ENCODE assay signal across 8 mouse cellular contexts in the genomic region with DNA sequence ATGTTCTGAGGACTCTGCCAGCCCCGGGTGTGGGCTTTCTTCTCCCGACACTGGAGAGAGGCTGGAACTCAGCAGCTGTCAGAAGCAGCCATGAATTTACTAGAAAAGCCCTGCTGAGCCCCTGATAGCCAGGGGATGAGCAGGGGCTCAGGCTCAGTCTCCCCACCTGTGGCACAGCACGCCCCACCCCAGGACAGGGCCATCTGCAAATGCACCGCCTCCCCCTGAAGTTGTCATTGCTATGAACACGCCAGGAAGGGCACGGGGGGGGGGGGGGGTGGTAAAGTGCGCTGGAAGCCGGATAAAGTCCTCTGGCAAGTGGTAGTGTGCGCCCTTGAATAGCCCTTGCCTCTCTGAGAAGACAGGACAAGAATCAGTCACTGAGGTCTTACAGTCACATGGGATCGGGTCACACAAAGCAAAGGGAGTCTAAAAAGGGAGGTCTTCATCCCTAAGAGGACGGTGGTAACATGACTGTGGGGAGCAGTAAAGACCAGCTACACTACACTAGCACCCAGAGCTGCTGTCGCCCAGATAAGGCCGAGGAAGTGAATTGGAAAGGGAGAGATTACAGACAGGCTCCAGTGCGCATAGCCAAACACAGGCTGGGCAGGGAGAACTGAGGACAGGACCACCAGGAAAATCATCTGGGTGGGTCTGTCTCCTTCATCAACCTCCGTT.
A peak's percentile ranks its signal among the peaks of the same experiment; 100 is the strongest.
DNase-seq lines count a peak whose midpoint lies in the region; ATAC-seq and TF ChIP-seq lines count a peak whose summit lies in the region.

No protein-coding gene starts in this region.

- TF ChIP-seq CTCF in layer of hippocampus, adult 2 months (conservative IDR thresholded peaks at IDR 0.05) = no peak
- TF ChIP-seq CTCF in cerebellum, adult 2 months (IDR thresholded peaks at IDR 0.05; ENCODE audit: borderline replicate concordance, insufficient read depth, low read depth, low read length) = no peak

- no peak for DNase-seq in layer of hippocampus, adult 2 months (ENCODE audit: low spot score in 2 of 2)
- no peak for DNase-seq in layer of hippocampus, postnatal 36 days
- DNase-seq in left cerebral cortex, postnatal 14 days (ENCODE audit: low spot score in 2 of 2) = no peak
- no peak for DNase-seq in frontal cortex, adult 2 months (ENCODE audit: extremely low spot score in 1 of 2, low spot score in 1 of 2)
- DNase-seq in cerebellum, adult 2 months = no peak

- 26% methylated on average over 15 of the region's 15 CpGs for WGBS in hindbrain, embryonic 16.5 days
- WGBS in neural tube, embryonic 13.5 days = 29% methylated on average over 15 of the region's 15 CpGs
- 7% methylated on average over 15 of the region's 15 CpGs for WGBS in cerebellum, adult 2 months

- H3K27ac ChIP-seq in layer of hippocampus, adult 2 months = peak overlapping the region; percentile 36; the same call in 1 of the 2 replicates
- no peak overlapping the region for H3K27ac ChIP-seq in hindbrain, embryonic 16.5 days (ENCODE audit: low read depth, low read length)
- peak overlapping the region; percentile 56 for H3K27ac ChIP-seq in neural tube, embryonic 13.5 days (replicated peaks)
- no peak overlapping the region for H3K27ac ChIP-seq in cerebellum, adult 2 months (ENCODE audit: insufficient read depth, low read length)

- H3K27me3 ChIP-seq in hindbrain, embryonic 16.5 days (replicated peaks; ENCODE audit: control insufficient read depth, insufficient read depth, low read length) = no peaks in the 10 kb centered on the region
- H3K27me3 ChIP-seq in neural tube, embryonic 13.5 days = no peaks in the 10 kb centered on the region
- H3K27me3 ChIP-seq in cerebellum, adult 2 months (ENCODE audit: control insufficient read depth, insufficient read depth, low read length) = no peaks in the 10 kb centered on the region

- H3K9me3 ChIP-seq in hindbrain, embryonic 16.5 days (ENCODE audit: control insufficient read depth, low read length) = no peaks in the 10 kb centered on the region
- H3K9me3 ChIP-seq in neural tube, embryonic 13.5 days = no peaks in the 10 kb centered on the region

- no peaks in the 10 kb centered on the region for H3K36me3 ChIP-seq in hindbrain, embryonic 16.5 days (ENCODE audit: control insufficient read depth, insufficient read depth, low read length)
- H3K36me3 ChIP-seq in neural tube, embryonic 13.5 days = no peaks in the 10 kb centered on the region

- ATAC-seq in common myeloid progenitor, adult 5-6 weeks (replicated peaks; ENCODE audit: low read depth, poor library complexity, severe bottlenecking) = peak; percentile 36; the same call in 1 of the 2 replicates
- ATAC-seq in hindbrain, embryonic 16.5 days = peak; percentile 48
- peak; percentile 28 for ATAC-seq in neural tube, embryonic 13.5 days (ENCODE audit: low read depth)

- peak overlapping the region; percentile 20; the same call in 1 of the 2 replicates for H3K4me3 ChIP-seq in layer of hippocampus, adult 2 months
- H3K4me3 ChIP-seq in hindbrain, embryonic 16.5 days (ENCODE audit: low read length) = peak overlapping the region; percentile 10
- no peak overlapping the region for H3K4me3 ChIP-seq in neural tube, embryonic 13.5 days
- no peak overlapping the region for H3K4me3 ChIP-seq in cerebellum, adult 2 months (replicated peaks; ENCODE audit: insufficient read depth, low read depth, low read length)

- peak overlapping the region; percentile 50 for H3K4me2 ChIP-seq in hindbrain, embryonic 16.5 days (ENCODE audit: low read length)
- peak overlapping the region; percentile 44 for H3K4me2 ChIP-seq in neural tube, embryonic 13.5 days

- intact Hi-C loops in left cerebral cortex, postnatal 14 days (cut with DNase I) = loop anchor here (1.0 kb wide), 1 partner anchor 76 kb away; no protein-coding TSS in a partner anchor

- TF ChIP-seq POLR2A in cerebellum, adult 2 months (IDR thresholded peaks at IDR 0.05; ENCODE audit: borderline replicate concordance, insufficient read depth, low read length) = no peak

- H3K4me1 ChIP-seq in hindbrain, embryonic 16.5 days (ENCODE audit: control insufficient read depth, insufficient read depth, low read depth, low read length) = peaks cover 13% of the 10 kb centered on the region
- peaks cover 26% of the 10 kb centered on the region for H3K4me1 ChIP-seq in neural tube, embryonic 13.5 days (replicated peaks)
- H3K4me1 ChIP-seq in cerebellum, adult 2 months (ENCODE audit: control insufficient read depth, insufficient read depth, low read length) = no peaks in the 10 kb centered on the region

- H3K9ac ChIP-seq in hindbrain, embryonic 16.5 days (ENCODE audit: low read depth, low read length) = peak overlapping the region; percentile 35; the same call in 1 of the 2 replicates
- H3K9ac ChIP-seq in neural tube, embryonic 13.5 days = peak overlapping the region; percentile 17; the same call in 1 of the 2 replicates

Comparison
In these comparisons a context has a peak if more than half of its experiments do, and no peak if none do; other contexts are left out.
1. H3K27ac ChIP-seq: peak in layer of hippocampus, adult 2 months (single experiment) and neural tube, embryonic 13.5 days (single experiment); none in hindbrain, embryonic 16.5 days (single experiment) and cerebellum, adult 2 months (single experiment).
2. H3K4me3 ChIP-seq: peak in layer of hippocampus, adult 2 months (single experiment) and hindbrain, embryonic 16.5 days (single experiment); none in neural tube, embryonic 13.5 days (single experiment) and cerebellum, adult 2 months (single experiment).
3. Peak in every context shown above with its lines, with median percentiles within 50 percentile points of each other: ATAC-seq.